ENCODE assay signal across 25 mouse cellular contexts in the genomic region with DNA sequence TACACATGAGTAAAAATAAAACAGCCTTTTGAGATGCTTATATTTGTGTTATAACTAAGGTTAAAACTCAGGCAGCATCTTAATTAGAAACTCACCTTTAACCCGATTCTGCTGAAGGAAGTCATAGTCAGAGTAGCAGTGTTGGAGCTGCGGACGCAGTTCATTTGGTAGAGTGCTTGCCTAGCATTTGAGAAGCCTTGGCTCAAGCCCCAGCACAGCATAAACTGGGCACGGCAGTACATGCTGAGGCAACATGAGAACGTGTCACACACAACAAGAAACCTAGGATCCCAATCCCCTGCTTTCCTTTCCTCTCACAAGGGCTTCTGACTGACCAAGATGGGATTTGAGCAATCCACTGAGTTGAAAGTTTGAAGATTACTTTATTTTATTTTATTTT. TPM values are rescaled to one million over a fixed set of nuclear protein-coding genes. Genes with fewer than 3 reads are reported as not detected.
DNase-seq lines count a peak whose midpoint lies in the region; ATAC-seq and TF ChIP-seq lines count a peak whose summit lies in the region.
"Had no signal": no experiment of that assay in that cellular context is flagged by ENCODE, and none has a peak within 500 bp of the region (broad histone marks: within the 10 kb centered on the region; RNA-seq: fewer than 3 reads in every experiment).

No protein-coding gene starts in this region.

- H3K27me3 ChIP-seq in heart, adult 2 months (ENCODE audit: control insufficient read depth, insufficient read depth, low read length) = no peaks in the 10 kb centered on the region
- H3K27me3 ChIP-seq in heart, embryonic 11.5 days (ENCODE audit: control insufficient read depth, insufficient read depth, low read length) = no peaks in the 10 kb centered on the region
- H3K27me3 ChIP-seq: forebrain, embryonic 13.5 days; heart, embryonic 15.5 days; intestine, embryonic 15.5 days had no signal

- TF ChIP-seq EP300 in heart, adult 2 months (IDR thresholded peaks at IDR 0.05; ENCODE audit: insufficient read depth, low read depth, low read length) = no peak

- intact Hi-C loops in heart, adult 2 months (cut with DNase I) = no loop called here
- intact Hi-C loops in gastrocnemius, adult 2 months (cut with DNase I) = no loop called here
- intact Hi-C loops in gastrocnemius, postnatal 36 days (cut with DNase I) = no loop called here

- no peaks in the 10 kb centered on the region for H3K79me2 ChIP-seq in heart, adult 2 months (replicated peaks; ENCODE audit: control insufficient read depth, insufficient read depth, low read length)

- H3K9me3 ChIP-seq in heart, embryonic 11.5 days (replicated peaks; ENCODE audit: control insufficient read depth, low read length) = no peaks in the 10 kb centered on the region
- H3K9me3 ChIP-seq: forebrain, embryonic 13.5 days; G1E; heart, embryonic 15.5 days; intestine, embryonic 15.5 days had no signal

- no peak overlapping the region for H3K4me3 ChIP-seq in heart, adult 2 months
- no peak overlapping the region for H3K4me3 ChIP-seq in gastrocnemius, adult 2 months
- H3K4me3 ChIP-seq in heart, embryonic 11.5 days (ENCODE audit: low read depth, low read length) = no peak overlapping the region
- H3K4me3 ChIP-seq: forebrain, embryonic 13.5 days; heart, embryonic 15.5 days; intestine, embryonic 15.5 days had no signal

- ATAC-seq in cerebellum, adult (ENCODE audit: insufficient number of reproducible peaks, low FRiP score, low TSS enrichment) = peak; percentile 26; the same call in 1 of the 2 replicates
- ATAC-seq in heart, embryonic 11.5 days (replicated peaks; ENCODE audit: insufficient number of reproducible peaks, low FRiP score, low TSS enrichment) = no peak
- ATAC-seq: forebrain, embryonic 13.5 days; hindbrain, postnatal 0 days; intestine, embryonic 15.5 days had no signal

- no peaks in the 10 kb centered on the region for H3K36me3 ChIP-seq in heart, adult 2 months (ENCODE audit: control insufficient read depth, insufficient read depth, low read length)
- no peaks in the 10 kb centered on the region for H3K36me3 ChIP-seq in heart, embryonic 11.5 days (ENCODE audit: control insufficient read depth, insufficient read depth, low read length)
- H3K36me3 ChIP-seq: G1E; heart, embryonic 15.5 days; intestine, embryonic 15.5 days had no signal

- no peak for TF ChIP-seq CTCF in heart, adult 2 months (IDR thresholded peaks at IDR 0.05)
- TF ChIP-seq CTCF in gastrocnemius, adult 2 months (IDR thresholded peaks at IDR 0.05) = no peak

- TF ChIP-seq POLR2A in heart, adult 2 months (IDR thresholded peaks at IDR 0.05; ENCODE audit: insufficient read depth, low read depth, low read length) = no peak

- DNase-seq in cerebellum, adult 9-11 months = no peak
- DNase-seq in heart, adult 11 months = peak; percentile 61
- no peak for DNase-seq in heart, adult 2 months
- DNase-seq in gastrocnemius, adult 2 months = peak; percentile 81
- peak; percentile 25 to 29 for DNase-seq in gastrocnemius, postnatal 36 days
- no peak for DNase-seq in kidney, postnatal 25 days
- DNase-seq: adrenal gland, postnatal 36 days; kidney, adult 8-10 months; liver; lung, adult 2 months; lung, postnatal 14 days; midbrain, embryonic 14.5 days; right cerebral cortex, postnatal 25 days; spleen, adult 18-20 months; thymus, postnatal 14 days had no signal

- WGBS in heart, adult 2 months = 73% methylated on average over 5 of the region's 5 CpGs
- 86% methylated on average over 5 of the region's 5 CpGs for WGBS in heart, embryonic 11.5 days (ENCODE audit: insufficient replicate concordance)

- H3K4me1 ChIP-seq in heart, adult 2 months (ENCODE audit: control insufficient read depth, insufficient read depth, low read length) = no peaks in the 10 kb centered on the region
- H3K4me1 ChIP-seq in heart, embryonic 11.5 days (ENCODE audit: control insufficient read depth, insufficient read depth, low read length) = no peaks in the 10 kb centered on the region
- H3K4me1 ChIP-seq: heart, embryonic 15.5 days; intestine, embryonic 15.5 days had no signal

- H3K9ac ChIP-seq in heart, adult 2 months (ENCODE audit: low read depth, low read length) = no peak overlapping the region
- no peak overlapping the region for H3K9ac ChIP-seq in heart, embryonic 11.5 days (ENCODE audit: low read depth, low read length)
- H3K9ac ChIP-seq: forebrain, embryonic 13.5 days; heart, embryonic 15.5 days; intestine, embryonic 15.5 days; liver, embryonic 14.5 days had no signal

- H3K4me2 ChIP-seq in heart, embryonic 11.5 days = no peak overlapping the region
- H3K4me2 ChIP-seq: forebrain, embryonic 13.5 days; heart, embryonic 15.5 days; intestine, embryonic 15.5 days had no signal

- H3K27ac ChIP-seq in heart, adult 2 months = no peak overlapping the region
- H3K27ac ChIP-seq in gastrocnemius, adult 2 months = peak overlapping the region; percentile 41
- no peak overlapping the region for H3K27ac ChIP-seq in heart, embryonic 11.5 days (ENCODE audit: low read depth, low read length)
- H3K27ac ChIP-seq: forebrain, embryonic 13.5 days; heart, embryonic 15.5 days; hindbrain, postnatal 0 days; intestine, embryonic 15.5 days; kidney, postnatal 0 days; liver, embryonic 14.5 days had no signal

RNA-seq across cellular contexts. Expression of a gene that starts 36.2 kb away (rescaled TPM):
- under 1 TPM; 0.45 to 0.47 TPM for total RNA-seq in heart, adult 2 months (2021)
- polyA plus RNA-seq in heart, adult 2 months (2012; rRNA removed) = 0.08 TPM in 1 of 2 replicates, not detected in the other
- under 1 TPM in 1 of 2 experiments, not detected in 1; 0.18 TPM for total RNA-seq in gastrocnemius, adult 2 months (2021)
- under 1 TPM; 0.10 to 0.18 TPM for total RNA-seq in gastrocnemius, postnatal 36 days (2021)
- 0.19 and 0.51 TPM in 2 replicates for polyA plus RNA-seq in heart, embryonic 11.5 days (2014; fragmentation: Nextera tagmentation; extraction: Ambion mirVana)
- total RNA-seq: monocyte, adult 5-6 weeks had no signal

RNA-seq across cellular contexts. Expression of a gene that starts 58.1 kb away (rescaled TPM):
- 10 to 100 TPM; 34.8 to 57.6 TPM for total RNA-seq in heart, adult 2 months (2021)
- polyA plus RNA-seq in heart, adult 2 months (2012; rRNA removed) = 37.8 and 50.5 TPM in 2 replicates
- total RNA-seq in gastrocnemius, adult 2 months (2021) = 1 to 10 TPM; 6.2 to 6.9 TPM
- 1 to 10 TPM; 4.2 to 4.6 TPM for total RNA-seq in gastrocnemius, postnatal 36 days (2021)
- 15.3 and 18.0 TPM in 2 replicates for polyA plus RNA-seq in heart, embryonic 11.5 days (2014; fragmentation: Nextera tagmentation; extraction: Ambion mirVana)

Comparison
In these comparisons a context has a peak if more than half of its experiments do, and no peak if none do; other contexts are left out.
1. DNase-seq: peak in heart, adult 11 months (single experiment), gastrocnemius, adult 2 months (single experiment) and gastrocnemius, postnatal 36 days (2 of 2); none in cerebellum, adult 9-11 months (single experiment), heart, adult 2 months (0 of 2) and kidney, postnatal 25 days (0 of 2).
2. RNA of a gene that starts 58.1 kb away (total RNA-seq): 34.8 to 57.6 TPM in heart, adult 2 months; 6.2 to 6.9 TPM in gastrocnemius, adult 2 months and 4.2 to 4.6 TPM in gastrocnemius, postnatal 36 days; every median in the first group is over 4 times any median in the second.